Comparison of ENCODE assay signal across 9 mouse cellular contexts in genomic region chr8:18388353-18388752, GRCm38 (mm10).
DNase-seq lines count a peak whose midpoint lies in the region; ATAC-seq and TF ChIP-seq lines count a peak whose summit lies in the region.
"Had no signal": no experiment of that assay in that cellular context is flagged by ENCODE, and none has a peak within 500 bp of the region (broad histone marks: within the 10 kb centered on the region; RNA-seq: fewer than 3 reads in every experiment).

No protein-coding gene starts in this region.

- no peak for TF ChIP-seq POLR2A in lung, adult 2 months (IDR thresholded peaks at IDR 0.05; ENCODE audit: borderline replicate concordance, extremely low read depth, low read depth, low read length)

- H3K36me3 ChIP-seq in hindbrain, embryonic 15.5 days: no peaks in the 10 kb centered on the region
- H3K36me3 ChIP-seq in limb, embryonic 10.5 days: no peaks in the 10 kb centered on the region

- ATAC-seq in hindbrain, embryonic 15.5 days (ENCODE audit: low FRiP score, low read depth): peak; percentile 74; the same call in 1 of the 2 replicates
- ATAC-seq in granulocyte monocyte progenitor cell, adult 5-6 weeks (replicated peaks; ENCODE audit: poor library complexity, severe bottlenecking): no peak

- no peaks in the 10 kb centered on the region for H3K27me3 ChIP-seq in hindbrain, embryonic 15.5 days
- H3K27me3 ChIP-seq in limb, embryonic 10.5 days (ENCODE audit: low read depth, poor library complexity, severe bottlenecking): no peaks in the 10 kb centered on the region

- no peak overlapping the region for H3K4me2 ChIP-seq in hindbrain, embryonic 15.5 days

- no peak overlapping the region for H3K9ac ChIP-seq in hindbrain, embryonic 15.5 days

- H3K27ac ChIP-seq in hindbrain, embryonic 15.5 days (replicated peaks): no peak overlapping the region
- no peak overlapping the region for H3K27ac ChIP-seq in limb, embryonic 10.5 days

- no peaks in the 10 kb centered on the region for H3K4me1 ChIP-seq in lung, adult 2 months (ENCODE audit: control insufficient read depth, insufficient read depth, low read length)
- no peaks in the 10 kb centered on the region for H3K4me1 ChIP-seq in hindbrain, embryonic 15.5 days (replicated peaks)
- no peaks in the 10 kb centered on the region for H3K4me1 ChIP-seq in limb, embryonic 10.5 days

- DNase-seq in lung, adult 2 months: peak; percentile 3
- no peak for DNase-seq in lung, adult 18-20 months
- peak; percentile 55 for DNase-seq in adrenal gland, postnatal 10 days
- DNase-seq in embryo, embryonic 11 days: peak; percentile 77
- DNase-seq in limb, embryonic 10.5 days (ENCODE audit: low spot score): peak; percentile 71
- DNase-seq in retina, postnatal 1 day: peak; percentile 63

- no peak overlapping the region for H3K4me3 ChIP-seq in lung, adult 2 months (replicated peaks; ENCODE audit: extremely low read depth, low read depth, low read length)
- no peak overlapping the region for H3K4me3 ChIP-seq in hindbrain, embryonic 15.5 days
- no peak overlapping the region for H3K4me3 ChIP-seq in limb, embryonic 10.5 days
- H3K4me3 ChIP-seq: erythroblast, embryonic 14.5 days had no signal

- H3K9me3 ChIP-seq in hindbrain, embryonic 15.5 days: no peaks in the 10 kb centered on the region
- no peaks in the 10 kb centered on the region for H3K9me3 ChIP-seq in limb, embryonic 10.5 days (replicated peaks)

- peak; percentile 31; the same call in 1 of the 2 replicates for TF ChIP-seq CTCF in lung, adult 2 months (IDR thresholded peaks at IDR 0.05; ENCODE audit: insufficient read depth, low read length)

- 5% methylated on average over 5 of the region's 5 CpGs for WGBS in lung, adult 2 months
- WGBS in hindbrain, embryonic 15.5 days: 6% methylated on average over 5 of the region's 5 CpGs
- 4% methylated on average over 5 of the region's 5 CpGs for WGBS in limb, embryonic 10.5 days

Comparison
In these comparisons a context has a peak if more than half of its experiments do, and no peak if none do; other contexts are left out.
1. DNase-seq: peak in lung, adult 2 months (single experiment), adrenal gland, postnatal 10 days (single experiment), embryo, embryonic 11 days (single experiment), limb, embryonic 10.5 days (single experiment) and retina, postnatal 1 day (single experiment); none in lung, adult 18-20 months (0 of 2).